Mouse (Mus musculus): ENCODE measurements around the gene Tnxb. TPM values are rescaled to one million over a fixed set of nuclear protein-coding genes. Genes with fewer than 3 reads are reported as not detected.

Gene Tnxb
- 10 to 100 TPM; 38.3 to 50.5 TPM for total RNA-seq (2021)
- long read RNA-seq, experiment 1, partial matches to known transcripts = 3 of 4 reads
- long read RNA-seq, experiment 1, other reads (novel, unspliced or antisense) = 1 of 4 reads
- long read RNA-seq, experiment 2, partial matches to known transcripts = 1 of 1 reads
- long read RNA-seq, experiment 2, other reads (novel, unspliced or antisense) = 0 of 1 reads

- no peak for DNase-seq
Measured at GRCm38 (mm10) chr17:34670235-34670634, at the start of gene Tnxb. Gene Tnxb, plus strand, starts transcription at chr17:34670535.

DNA sequence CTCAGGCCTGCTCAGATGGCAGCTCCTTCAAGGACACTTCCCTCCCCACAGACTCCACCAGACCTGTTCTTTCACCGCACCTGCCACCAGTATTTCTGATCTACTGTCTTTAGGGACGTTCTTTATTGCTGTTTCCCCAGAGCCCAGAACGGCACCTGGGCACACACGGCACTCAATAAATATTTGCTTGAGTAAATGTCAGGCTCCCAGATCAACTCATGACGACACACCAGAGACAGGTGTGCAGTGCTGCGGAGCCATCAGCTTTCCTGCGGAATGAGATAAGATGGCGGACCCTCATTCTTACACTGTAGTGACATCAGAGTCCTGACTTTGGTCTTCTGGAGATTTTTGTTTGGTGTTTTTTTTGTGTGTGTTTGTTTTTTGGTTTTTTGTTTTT lies 49.3 kb upstream of the Tnxb start:
- DNase-seq = no peak

DNA sequence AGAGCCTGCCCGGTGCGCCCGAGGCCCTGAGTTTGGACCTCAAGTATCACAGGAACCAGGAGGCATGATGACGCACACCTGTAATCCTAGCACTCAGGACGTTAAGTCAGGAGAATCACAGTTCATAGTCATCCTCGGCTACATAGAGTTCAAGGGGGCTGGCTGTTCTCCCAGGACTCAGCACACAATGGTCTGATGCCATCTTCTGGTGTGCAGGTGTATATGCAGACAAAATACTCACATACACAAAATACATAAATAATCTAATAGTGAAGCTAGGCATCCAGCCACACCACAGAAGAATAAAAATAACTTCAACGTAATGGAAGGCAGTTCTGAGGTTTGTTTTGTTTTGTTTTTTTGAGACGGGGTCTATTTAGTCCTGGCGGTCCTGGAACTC lies 47.2 kb upstream of the Tnxb start:
- DNase-seq = no peak

GRCm38 (mm10) chr17:34624981-34625380 lies 45.4 kb upstream of the Tnxb start:
- no peak for DNase-seq

- no peak for DNase-seq
Measured at GRCm38 (mm10) chr17:34626062-34626772, 44.1 kb upstream of the Tnxb start.

- DNase-seq = no peak
Measured at GRCm38 (mm10) chr17:34626773-34627092, 43.6 kb upstream of the Tnxb start.

GRCm38 (mm10) chr17:34627093-34627942 lies 43.0 kb upstream of the Tnxb start:
- DNase-seq = peak; percentile 85

GRCm38 (mm10) chr17:34627943-34628643 lies 42.2 kb upstream of the Tnxb start, which contains the start of gene Ppt2:
Gene Ppt2, minus strand, starts transcription at chr17:34628510.
- DNase-seq = no peak

GRCm38 (mm10) chr17:34628644-34628967 lies 41.7 kb upstream of the Tnxb start:
- DNase-seq = no peak

DNA sequence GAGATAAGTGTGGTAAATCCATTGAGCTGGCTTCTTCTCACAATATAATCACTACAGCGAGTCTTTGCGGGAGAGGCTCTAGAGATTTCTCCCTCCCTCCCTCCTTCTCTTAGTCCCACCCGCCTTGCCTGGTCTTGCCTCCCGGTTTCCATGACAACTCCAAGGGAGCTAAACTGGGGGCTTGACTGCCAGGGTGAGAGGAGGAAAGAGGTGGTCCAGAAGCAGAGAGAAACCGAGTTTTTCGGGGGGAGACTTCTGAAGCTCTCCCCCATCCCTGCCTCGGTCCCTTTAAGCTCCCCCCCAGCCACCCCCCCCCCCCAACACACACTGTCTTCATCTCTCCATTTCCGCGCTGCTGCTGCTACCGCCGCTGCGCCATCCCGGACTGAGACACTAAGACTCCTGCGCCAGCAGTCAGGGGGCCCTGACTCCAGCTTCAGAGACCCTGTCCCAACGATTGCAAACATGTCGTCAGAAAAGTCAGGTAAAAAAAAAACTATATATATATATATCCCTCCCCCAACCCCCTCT lies 41.0 kb upstream of the Tnxb start, which contains the start of gene Prrt1:
TSS of gene Prrt1 (plus strand) at position 313 of the 531 bp plus-strand sequence.
- no peak for DNase-seq

DNA sequence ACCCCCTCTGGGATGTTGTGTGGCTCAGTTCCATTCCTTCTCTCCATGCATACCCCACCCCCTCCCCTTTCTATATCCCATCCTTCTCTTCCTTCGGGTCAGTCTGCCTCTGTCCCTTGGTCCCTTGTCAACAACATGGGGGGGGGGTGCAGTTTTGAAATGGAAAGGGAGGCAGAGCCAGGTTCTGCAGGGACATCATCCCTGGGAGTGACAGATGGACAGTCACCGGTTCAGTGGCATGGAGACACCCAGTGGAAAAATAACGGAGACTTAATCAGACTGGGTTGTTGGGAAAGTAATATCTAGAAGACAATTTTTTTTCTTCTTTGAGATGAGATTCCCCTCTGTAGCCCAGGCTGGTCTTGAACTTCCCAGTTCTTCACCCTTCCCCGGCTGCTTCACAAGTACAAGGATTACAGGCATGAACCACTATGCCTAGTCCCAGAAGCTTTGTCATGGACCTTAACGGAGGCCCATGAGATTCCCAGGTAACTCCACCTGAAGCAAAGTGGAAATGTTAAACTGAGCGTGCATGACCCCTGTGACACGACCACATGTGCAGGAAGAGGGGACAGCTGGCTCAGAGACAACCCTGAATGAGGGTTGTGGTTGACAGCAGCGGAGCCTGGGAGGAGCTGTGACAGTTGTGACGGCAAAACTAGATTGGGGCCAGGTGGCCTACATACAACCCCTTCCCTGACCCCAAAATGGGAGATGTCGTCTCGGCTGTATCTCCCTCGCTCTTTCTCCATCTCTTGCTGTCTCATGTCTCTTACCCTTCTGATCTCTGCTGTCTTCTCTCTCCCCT lies 40.3 kb upstream of the Tnxb start:
- DNase-seq = no peak

GRCm38 (mm10) chr17:34630761-34631301 lies 39.5 kb upstream of the Tnxb start:
- no peak for DNase-seq

DNA sequence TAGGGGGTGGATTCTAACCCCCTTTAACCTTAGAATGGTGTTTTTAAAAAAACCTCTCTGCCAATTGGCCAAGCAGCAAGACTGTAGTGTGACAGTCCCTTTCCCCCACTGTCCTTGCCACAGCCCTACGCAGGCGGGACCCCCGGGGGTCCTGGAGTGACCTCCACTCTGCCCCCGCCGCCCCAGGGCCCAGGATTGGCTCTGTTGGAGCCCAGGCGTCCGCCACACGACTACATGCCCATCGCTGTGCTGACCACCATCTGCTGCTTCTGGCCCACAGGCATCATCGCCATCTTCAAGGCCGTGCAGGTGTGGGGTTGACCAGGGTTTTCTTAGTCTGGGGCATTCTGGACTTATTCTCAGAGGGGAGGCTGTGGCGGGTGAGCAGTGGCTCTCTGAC lies 38.7 kb upstream of the Tnxb start:
- DNase-seq = no peak

DNA sequence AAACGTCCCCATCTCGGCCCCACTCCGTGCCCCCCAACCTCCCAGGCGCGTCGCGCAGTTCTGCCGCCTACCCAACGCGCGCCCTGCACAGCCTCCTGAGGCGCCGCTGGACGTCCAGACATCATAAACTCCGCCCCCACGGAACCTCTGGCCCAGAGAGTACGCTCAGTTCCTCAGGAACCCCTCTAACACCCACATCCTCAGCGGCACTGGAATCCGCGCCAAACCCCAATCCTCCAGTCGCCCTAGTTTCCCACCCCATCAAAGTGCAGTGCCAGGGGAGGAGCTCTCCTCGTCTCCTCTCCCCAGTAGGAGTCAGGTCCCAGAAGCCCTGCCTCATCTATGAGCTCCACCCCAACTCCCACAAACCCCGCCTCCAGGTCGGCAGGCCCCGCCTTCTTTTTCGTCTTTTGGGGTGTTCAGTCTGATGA lies 38.1 kb upstream of the Tnxb start:
- DNase-seq = peak; percentile 80

DNA sequence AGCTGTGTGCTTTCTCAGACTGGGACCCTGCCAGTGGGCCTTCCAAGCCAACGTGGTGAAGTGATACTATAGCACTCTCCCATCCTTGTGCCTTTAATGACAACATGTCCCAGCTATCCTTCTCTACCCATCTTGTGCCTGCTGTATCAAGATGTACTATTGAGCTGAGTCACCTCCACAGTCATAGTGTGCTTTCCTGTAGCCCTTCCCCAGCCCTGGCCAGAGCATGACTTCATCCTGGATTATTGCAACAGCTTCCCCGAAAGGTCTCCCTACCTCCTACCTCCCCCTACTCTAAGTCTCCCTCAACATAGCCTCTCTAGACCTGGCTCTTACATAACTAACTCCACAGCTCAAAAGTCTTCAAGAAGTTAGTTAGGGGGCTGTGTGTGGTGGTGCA lies 34.7 kb upstream of the Tnxb start:
- no peak for DNase-seq

DNA sequence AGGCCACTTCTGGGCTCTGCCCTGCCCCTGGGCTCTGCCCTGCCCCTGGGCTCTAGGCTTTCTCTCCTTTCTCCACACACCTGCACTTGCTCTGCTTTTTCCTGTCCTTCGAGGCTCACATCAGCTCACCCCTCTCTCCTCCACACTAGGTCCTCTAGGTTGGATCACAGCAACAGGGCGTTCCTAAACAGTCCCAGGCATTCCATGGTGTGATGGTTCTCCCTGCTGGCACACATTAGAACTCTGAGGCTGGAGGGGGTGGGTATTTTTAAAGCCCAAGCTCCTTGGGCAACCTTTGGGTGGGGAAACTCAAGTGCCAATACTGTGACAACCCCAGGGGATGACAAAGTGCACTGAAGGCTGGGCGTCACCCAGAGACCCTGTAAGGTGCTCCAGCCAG lies 32.9 kb upstream of the Tnxb start:
- DNase-seq = no peak

DNA sequence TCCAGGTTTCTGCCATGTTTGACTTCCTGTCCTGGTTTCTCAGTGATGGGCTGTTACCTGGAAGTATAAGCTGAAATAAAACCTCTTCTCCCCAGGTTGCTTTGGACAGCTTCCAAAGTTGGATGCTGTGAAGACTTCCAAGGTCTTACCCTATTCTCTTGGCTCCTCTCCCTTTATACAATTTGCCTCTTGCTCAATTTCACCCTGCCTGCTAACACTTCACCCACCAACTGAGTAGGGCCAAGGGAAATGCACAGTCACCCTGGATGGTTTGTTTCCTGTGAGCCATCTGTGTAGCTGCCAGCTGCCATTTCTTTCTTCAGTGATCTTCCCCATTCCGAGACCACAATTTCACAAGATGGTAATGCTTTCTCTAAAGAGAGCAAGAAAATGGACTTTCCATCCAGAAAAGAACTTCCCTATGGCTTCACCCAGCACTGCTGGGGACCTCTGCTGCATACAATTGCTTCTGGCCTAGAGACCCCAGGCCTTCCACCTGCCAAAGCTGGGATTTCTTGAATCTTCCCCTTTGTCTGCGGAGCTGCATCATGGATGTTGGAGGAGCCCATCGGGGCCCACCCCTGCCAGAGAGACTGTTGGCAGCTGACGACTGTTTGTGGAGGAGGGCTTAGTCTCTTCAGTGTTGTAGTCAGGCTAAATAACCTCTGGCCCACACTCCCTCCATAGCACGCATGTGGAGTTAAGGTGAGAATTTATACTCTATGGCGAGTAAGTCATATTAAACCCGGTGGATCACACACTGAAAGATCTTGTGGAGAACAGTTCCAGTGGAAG lies 30.7 kb upstream of the Tnxb start:
- no peak for DNase-seq

DNA sequence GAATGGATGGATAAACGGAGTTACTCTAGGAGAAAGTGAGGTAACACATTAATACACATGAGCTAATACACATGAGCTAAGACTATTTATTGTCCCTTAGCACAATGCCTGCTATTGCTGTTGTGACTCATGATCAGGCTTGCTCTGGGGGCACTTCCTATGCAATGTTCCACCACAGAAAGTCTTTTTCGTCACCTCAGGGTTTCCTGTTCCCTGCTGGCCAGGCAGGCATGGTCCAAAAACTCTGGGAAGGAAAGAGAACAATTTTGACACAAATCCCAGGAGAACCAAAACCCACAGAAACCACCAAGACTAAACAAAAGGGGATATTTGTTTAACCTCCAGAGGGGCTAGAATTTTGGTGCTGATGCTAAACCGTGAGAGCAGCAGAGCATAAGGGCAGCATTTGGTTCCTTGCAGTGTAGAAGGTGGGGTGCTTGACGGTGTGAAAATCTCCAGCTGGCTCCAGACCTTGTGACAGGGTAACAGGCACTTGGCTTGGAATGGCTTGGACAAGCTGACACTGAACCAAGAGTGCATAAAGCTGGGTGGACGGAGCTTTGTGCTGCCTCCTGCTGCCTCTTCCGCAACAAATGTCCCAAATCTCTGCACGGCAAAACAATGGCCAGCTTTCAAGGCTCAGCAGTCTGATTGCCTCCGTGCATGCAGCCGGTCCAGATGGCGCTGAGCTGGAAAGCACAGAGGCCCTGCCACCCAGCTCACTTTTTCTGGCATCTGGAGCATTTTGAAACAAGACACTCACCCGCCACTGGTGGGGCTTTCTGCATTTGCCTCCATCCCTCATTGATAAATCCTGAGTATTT lies 29.3 kb upstream of the Tnxb start:
- peak; percentile 47 for DNase-seq

DNA sequence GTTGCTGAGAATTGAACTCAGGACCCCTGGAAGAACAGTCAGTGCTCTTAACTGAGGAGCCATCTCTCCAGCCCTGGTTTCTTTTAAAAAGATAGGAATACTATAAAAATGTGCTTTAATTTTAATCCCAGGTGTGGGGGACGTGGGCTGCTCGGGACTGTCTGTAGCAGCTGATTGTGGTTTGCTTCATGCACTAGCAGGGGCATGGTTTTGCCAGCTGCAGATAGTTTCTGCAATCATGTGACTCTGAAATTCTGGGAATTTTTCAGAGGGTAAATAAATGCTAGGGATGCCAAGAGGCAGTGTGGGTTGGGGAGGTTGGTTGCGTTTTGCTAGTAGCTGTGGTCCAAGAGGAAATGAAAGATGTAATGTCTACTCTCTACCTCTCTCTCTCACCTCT lies 28.4 kb upstream of the Tnxb start:
- DNase-seq = no peak

Measured in gastrocnemius, postnatal 25 days (tissue).